Mouse (Mus musculus) heart, adult 2 months (tissue): ENCODE results near the gene Sec16a. TPM values are rescaled to one million over a fixed set of nuclear protein-coding genes. Genes with fewer than 3 reads are reported as not detected.
"Not testable (repeated sequence)": the region's sequence is repeated elsewhere in the genome, so short reads cannot be mapped to it uniquely, and the experiment has no call there.

Source experiments
- DNase-seq, 2 experiments: peaks; one replicate each; pipeline ENCODE4 v3.0.0; 2021
- H3K27ac ChIP-seq: fragments of 200-600 bp; 2 replicates; pipeline ENCODE4 v1.8.1; 2022
- H3K27me3 ChIP-seq: fragments of 200-500 bp; 2 replicates; pipeline ENCODE4 v1.6.1; 2012; ENCODE audit warnings: mild to moderate bottlenecking, low read length, inconsistent platforms, mixed read lengths; ENCODE audit not compliant: control insufficient read depth, insufficient read depth
- H3K36me3 ChIP-seq: fragments of 200-500 bp; 2 replicates; pipeline ENCODE4 v1.6.1; 2012; ENCODE audit warnings: low read length, inconsistent platforms; ENCODE audit not compliant: control insufficient read depth, insufficient read depth
- H3K4me1 ChIP-seq: fragments of 200-500 bp; 2 replicates; pipeline ENCODE4 v1.6.1; 2011; ENCODE audit warnings: low read length; ENCODE audit not compliant: control insufficient read depth, insufficient read depth
- H3K4me3 ChIP-seq: fragments of 200-600 bp; 2 replicates; pipeline ENCODE4 v1.8.1; 2022
- H3K79me2 ChIP-seq: fragments of 200-500 bp; replicated peaks from 2 replicates; pipeline ENCODE4 v1.6.1; 2012; ENCODE audit warnings: mild to moderate bottlenecking, inconsistent platforms, low read length, moderate library complexity, mixed read lengths; ENCODE audit not compliant: control insufficient read depth, insufficient read depth
- H3K9ac ChIP-seq: fragments of 200-500 bp; 2 replicates; pipeline ENCODE4 v1.6.1; 2012; ENCODE audit warnings: low read depth, mild to moderate bottlenecking, control low read depth, inconsistent platforms, low read length, mixed read lengths
- CTCF ChIP-seq: fragments of 200-600 bp; IDR thresholded peaks from 2 replicates; pipeline ENCODE4 v1.8.1; 2022; ENCODE audit warnings: antibody characterized with exemption, mild to moderate bottlenecking, moderate library complexity
- EP300 ChIP-seq: fragments of 200-500 bp; IDR thresholded peaks from 2 replicates; pipeline ENCODE4 v1.6.1; 2011; ENCODE audit warnings: low read depth, low read length, control low read depth; ENCODE audit not compliant: insufficient read depth
- POLR2A ChIP-seq: fragments of 200-500 bp; IDR thresholded peaks from 2 replicates; pipeline ENCODE4 v1.6.1; 2011; ENCODE audit warnings: mild to moderate bottlenecking, low read depth, low read length, control low read depth; ENCODE audit not compliant: insufficient read depth
- WGBS: fragments of 180-500 bp; shearing (Covaris S2); methylation state at CpG from one replicate; pipeline ENCODE4 v1.1.7; 2018; 5-methylcytosine and 5-hydroxymethylcytosine counted together
- intact Hi-C: fragments of 180-260 bp; cut with DNase I; formaldehyde crosslinking; loops from one replicate; pipeline ENCODE4 v1.15.1; 2025
- polyA plus RNA-seq: library from polyadenylated mRNA; depleted of rRNA; stranded (reverse); fragments of >200 nt; gene quantifications from 2 replicates; pipeline ENCODE4 v1.2.3, GENCODE M21; 2012
- total RNA-seq, 2 experiments: library from RNA; stranded (reverse); gene quantifications; 2 replicates each; pipeline ENCODE4 v1.2.3; 2021

Sec16a gene
- total and polyA plus RNA-seq, 3 experiments, result 36.3 to 40.4 (median 37.5) TPM

GRCm38 (mm10) chr2:26387713-26388112 lies 57.3 kb downstream of the Sec16a start:
- no peak overlapping the region for H3K27ac ChIP-seq
- H3K79me2 ChIP-seq, result no peaks in the 10 kb centered on the region
- DNase-seq, result no peak
- no peaks in the 10 kb centered on the region for H3K27me3 ChIP-seq
- no peaks in the 10 kb centered on the region for H3K36me3 ChIP-seq
- TF ChIP-seq CTCF (no peak), EP300 (no peak)
- WGBS, result 79% methylated on average over 3 of the region's 3 CpGs
- H3K9ac ChIP-seq, result no peak overlapping the region
- H3K4me1 ChIP-seq, result peaks cover 3% of the 10 kb centered on the region
- H3K4me3 ChIP-seq, result no peak overlapping the region
- intact Hi-C loops, result loop anchor here (5.0 to 10.0 kb wide), 2 partner anchors 35 to 153 kb away; partner anchors contain the start of genes Dnlz and Qsox2

GRCm38 (mm10) chr2:26380871-26381270 lies 64.1 kb downstream of the Sec16a start:
- Histone ChIP-seq H3K4me3 (peak overlapping the region; percentile 83), H3K9ac (peak overlapping the region; percentile 43; the same call in 1 of the 2 replicates)
- H3K36me3 ChIP-seq, H3K27me3 ChIP-seq, H3K4me1 ChIP-seq, DNase-seq, H3K79me2 ChIP-seq, H3K27ac ChIP-seq: not testable (repeated sequence)
- intact Hi-C loops, result loop anchor here (10.0 kb wide), 1 partner anchor 146 kb away; the partner anchor contains the start of gene Qsox2
- 29% methylated on average over 6 of the region's 6 CpGs for WGBS

- 0 out of 2 replicates have a peak, but pooled peaks cover 3% of the 10 kb centered on the region for H3K79me2 ChIP-seq
- peaks cover 3% of the 10 kb centered on the region for H3K4me1 ChIP-seq
- intact Hi-C loops, result loop anchor here (10.0 kb wide), 1 partner anchor 145 kb away; the partner anchor contains the start of gene Qsox2
- WGBS, result under 1% methylated on average over 38 of the region's 38 CpGs
- no peaks in the 10 kb centered on the region for H3K27me3 ChIP-seq
- DNase-seq, result peak; percentile 86 to 87
- H3K9ac ChIP-seq, result peak within 1 kb of the TSS; percentile 86
- peak within 1 kb of the TSS; percentile 83 for H3K4me3 ChIP-seq
- TF ChIP-seq POLR2A, result peak; percentile 58; the same call in 1 of the 2 replicates
- TF ChIP-seq CTCF, result no peak
- peak within 1 kb of the TSS; percentile 4 for H3K27ac ChIP-seq
- H3K36me3 ChIP-seq, result no peaks in the 10 kb centered on the region
These were observed 64.8 kb downstream of the Sec16a start, which contains the start of gene Snapc4 for GRCm38 (mm10) chr2:26380131-26380771. TSS of gene Snapc4 (minus strand) at chr2:26380653.

GRCm38 (mm10) chr2:26372396-26372795 lies 72.6 kb downstream of the Sec16a start:
- intact Hi-C loops, result no loop called here
- Histone ChIP-seq H3K27me3 (no peaks in the 10 kb centered on the region), H3K9ac (no peak overlapping the region), H3K79me2 (no peaks in the 10 kb centered on the region), H3K36me3 (no peaks in the 10 kb centered on the region), H3K4me3 (no peak overlapping the region), H3K4me1 (no peaks in the 10 kb centered on the region), H3K27ac (no peak overlapping the region)
- 94% methylated on average over 8 of the region's 8 CpGs for WGBS
- no peak for DNase-seq
- TF ChIP-seq POLR2A (no peak), CTCF (no peak), EP300 (no peak)

GRCm38 (mm10) chr2:26368572-26368971 lies 76.4 kb downstream of the Sec16a start:
- TF ChIP-seq EP300 (no peak), CTCF (no peak), POLR2A (no peak)
- no peaks in the 10 kb centered on the region; the same call in none of the 2 replicates for H3K36me3 ChIP-seq
- H3K27me3 ChIP-seq, result no peaks in the 10 kb centered on the region
- peaks cover 9% of the 10 kb centered on the region for H3K4me1 ChIP-seq
- peak; percentile 66 to 81 for DNase-seq
- H3K9ac ChIP-seq, result no peak overlapping the region
- intact Hi-C loops, result no loop called here
- H3K27ac ChIP-seq, result peak overlapping the region; percentile 65
- no peaks in the 10 kb centered on the region for H3K79me2 ChIP-seq
- no peak overlapping the region for H3K4me3 ChIP-seq
- WGBS, result 38% methylated on average over 1 of the region's 1 CpGs

- H3K4me3 ChIP-seq, result no peak overlapping the region
- peak overlapping the region; percentile 9; the same call in 1 of the 2 replicates for H3K27ac ChIP-seq
- H3K79me2 ChIP-seq, result no peaks in the 10 kb centered on the region
- no peaks in the 10 kb centered on the region for H3K27me3 ChIP-seq
- DNase-seq, result no peak
- no peaks in the 10 kb centered on the region; the same call in none of the 2 replicates for H3K36me3 ChIP-seq
- no peak overlapping the region for H3K9ac ChIP-seq
- 90% methylated on average over 6 of the region's 6 CpGs for WGBS
- TF ChIP-seq EP300 (no peak), POLR2A (no peak), CTCF (no peak)
- intact Hi-C loops, result no loop called here
- H3K4me1 ChIP-seq, result peaks cover 9% of the 10 kb centered on the region
These were observed 77.1 kb downstream of the Sec16a start for GRCm38 (mm10) chr2:26367911-26368310.
